23 mouse cellular contexts compared by ENCODE assay signal in genomic region chr13:9900653-9901385, GRCm38 (mm10).
DNase-seq lines count a peak whose midpoint lies in the region; ATAC-seq and TF ChIP-seq lines count a peak whose summit lies in the region.
"Had no signal": no experiment of that assay in that cellular context is flagged by ENCODE, and none has a peak within 500 bp of the region (broad histone marks: within the 10 kb centered on the region; RNA-seq: fewer than 3 reads in every experiment).

No protein-coding gene starts in this region.

- no peak for TF ChIP-seq POLR2A in MEL (IDR thresholded peaks at IDR 0.05; ENCODE audit: control insufficient read depth in 1 of 2, insufficient read depth in 1 of 2, low read depth in 1 of 2, low read length in 2 of 2, poor library complexity in 1 of 2)

- H3K27ac ChIP-seq in MEL (ENCODE audit: control insufficient read depth, low read depth, low read length) = no peak overlapping the region
- no peak overlapping the region for H3K27ac ChIP-seq in midbrain, postnatal 0 days (ENCODE audit: low read depth, low read length)
- H3K27ac ChIP-seq: embryonic facial prominence, embryonic 13.5 days; embryonic facial prominence, embryonic 15.5 days; forebrain, embryonic 10.5 days; forebrain, embryonic 12.5 days had no signal

- no peak for TF ChIP-seq CTCF in MEL (IDR thresholded peaks at IDR 0.05 in 2 of 3, conservative IDR thresholded peaks at IDR 0.05 in 1 of 3; ENCODE audit: control insufficient read depth in 1 of 3, insufficient read depth in 1 of 3, low read depth in 2 of 3, low read length in 3 of 3, poor library complexity in 1 of 3, severe bottlenecking in 1 of 3)
- TF ChIP-seq CTCF in midbrain, postnatal 0 days (IDR thresholded peaks at IDR 0.05) = no peak

- H3K4me1 ChIP-seq in MEL (ENCODE audit: control insufficient read depth in 1 of 2, insufficient read depth in 2 of 2, low read length in 2 of 2) = no peaks in the 10 kb centered on the region
- H3K4me1 ChIP-seq in midbrain, postnatal 0 days (ENCODE audit: insufficient read depth, low read length) = no peaks in the 10 kb centered on the region
- H3K4me1 ChIP-seq: embryonic facial prominence, embryonic 13.5 days; embryonic facial prominence, embryonic 15.5 days; forebrain, embryonic 10.5 days; forebrain, embryonic 12.5 days had no signal

- H3K9me3 ChIP-seq in MEL (replicated peaks; ENCODE audit: insufficient read depth, low read length) = no peaks in the 10 kb centered on the region
- H3K9me3 ChIP-seq in midbrain, postnatal 0 days (ENCODE audit: low read length) = no peaks in the 10 kb centered on the region
- H3K9me3 ChIP-seq: embryonic facial prominence, embryonic 15.5 days; forebrain, embryonic 12.5 days; G1E had no signal

- no peaks in the 10 kb centered on the region; a peak in 1 of 4 replicates for H3K27me3 ChIP-seq in MEL (ENCODE audit: control insufficient read depth in 1 of 2, insufficient read depth in 2 of 2, low read length in 2 of 2)
- H3K27me3 ChIP-seq in midbrain, postnatal 0 days (ENCODE audit: insufficient read depth, low read length) = no peaks in the 10 kb centered on the region
- H3K27me3 ChIP-seq: embryonic facial prominence, embryonic 13.5 days; embryonic facial prominence, embryonic 15.5 days; forebrain, embryonic 12.5 days had no signal

- H3K4me3 ChIP-seq in MEL (ENCODE audit: control insufficient read depth in 1 of 2, insufficient read depth in 1 of 2, low read depth in 2 of 2, low read length in 2 of 2) = no peak overlapping the region
- H3K4me3 ChIP-seq in midbrain, postnatal 0 days (ENCODE audit: low read depth, low read length) = no peak overlapping the region
- H3K4me3 ChIP-seq: embryonic facial prominence, embryonic 13.5 days; embryonic facial prominence, embryonic 15.5 days; erythroblast, embryonic 14.5 days; forebrain, embryonic 10.5 days; forebrain, embryonic 12.5 days had no signal

- H3K36me3 ChIP-seq in MEL (ENCODE audit: control insufficient read depth in 1 of 2, insufficient read depth in 2 of 2, low read length in 2 of 2) = no peaks in the 10 kb centered on the region
- no peaks in the 10 kb centered on the region for H3K36me3 ChIP-seq in midbrain, postnatal 0 days (ENCODE audit: insufficient read depth, low read length)
- H3K36me3 ChIP-seq: embryonic facial prominence, embryonic 13.5 days; embryonic facial prominence, embryonic 15.5 days; forebrain, embryonic 10.5 days; forebrain, embryonic 12.5 days; G1E had no signal

- ATAC-seq in megakaryocyte, adult 5-6 weeks (ENCODE audit: poor library complexity, severe bottlenecking) = peak; percentile 51; the same call in 1 of the 2 replicates
- ATAC-seq in megakaryocyte-erythroid progenitor cell, adult 5-6 weeks (replicated peaks; ENCODE audit: low FRiP score, low TSS enrichment, poor library complexity, severe bottlenecking) = peak; percentile 43
- ATAC-seq in cerebellum, adult (ENCODE audit: insufficient number of reproducible peaks, low FRiP score, low TSS enrichment) = no peak
- ATAC-seq in midbrain, postnatal 0 days (ENCODE audit: low FRiP score) = no peak
- ATAC-seq: forebrain, embryonic 14.5 days; forebrain, embryonic 16.5 days had no signal

- no peak for TF ChIP-seq RAD21 in MEL (IDR thresholded peaks at IDR 0.05; ENCODE audit: low read depth, low read length)

- 95% methylated on average over 5 of the region's 5 CpGs for WGBS in midbrain, postnatal 0 days

- H3K4me2 ChIP-seq in midbrain, postnatal 0 days (ENCODE audit: low read depth, low read length, poor library complexity, severe bottlenecking) = no peak overlapping the region
- H3K4me2 ChIP-seq: embryonic facial prominence, embryonic 13.5 days; embryonic facial prominence, embryonic 15.5 days; forebrain, embryonic 12.5 days had no signal

- peak in 1 of 2 experiments; percentile 38; a peak in 1 of 4 replicates for TF ChIP-seq EP300 in MEL (IDR thresholded peaks at IDR 0.05; ENCODE audit: low read depth in 1 of 2, low read length in 2 of 2)

- H3K9ac ChIP-seq in MEL (ENCODE audit: control insufficient read depth, low read depth, low read length, poor library complexity, severe bottlenecking) = no peak overlapping the region
- no peak overlapping the region for H3K9ac ChIP-seq in midbrain, postnatal 0 days (replicated peaks; ENCODE audit: low read length, poor library complexity, severe bottlenecking)
- H3K9ac ChIP-seq: embryonic facial prominence, embryonic 13.5 days; embryonic facial prominence, embryonic 15.5 days; forebrain, embryonic 12.5 days had no signal

- DNase-seq in MEL (ENCODE audit: low read depth, low spot score) = peak; percentile 12
- no peak for DNase-seq in urinary bladder, adult 18-20 months (ENCODE audit: low spot score in 2 of 2)
- no peak for DNase-seq in midbrain, postnatal 0 days (ENCODE audit: low spot score)
- DNase-seq: adrenal gland, adult 2 months; adrenal gland, postnatal 10 days; adrenal gland, postnatal 25 days; cerebellum, adult 18-20 months; cerebellum, adult 8-10 months; cerebellum, adult 9-11 months; cerebellum, postnatal 14 days; cerebellum, postnatal 36 days; embryo, embryonic 11 days had no signal

- H3K79me2 ChIP-seq in MEL (ENCODE audit: control insufficient read depth, insufficient read depth, low read length, poor library complexity) = no peaks in the 10 kb centered on the region

TF ChIP-seq in MEL, 35 proteins besides CTCF, POLR2A, EP300 and RAD21:
- TF ChIP-seq USF2 (IDR thresholded peaks at IDR 0.05; ENCODE audit: borderline replicate concordance in 1 of 2, insufficient read depth in 1 of 2, low read depth in 1 of 2, low read length in 2 of 2) (no peak), ZMIZ1 (IDR thresholded peaks at IDR 0.05; ENCODE audit: low read depth, low read length) (no peak), RCOR1 (IDR thresholded peaks at IDR 0.05; ENCODE audit: low read depth, low read length) (no peak), UBTF (IDR thresholded peaks at IDR 0.05; ENCODE audit: borderline replicate concordance, insufficient read depth, low read depth, low read length) (no peak), ETS1 (IDR thresholded peaks at IDR 0.05; ENCODE audit: low read depth, low read length) (0 out of 2 replicates have a peak, but pooled peaks have one; percentile 25), HCFC1 (IDR thresholded peaks at IDR 0.05; ENCODE audit: low read depth, low read length) (no peak), GABPA (IDR thresholded peaks at IDR 0.05; ENCODE audit: low read depth, low read length) (no peak), ZNF384 (IDR thresholded peaks at IDR 0.05; ENCODE audit: low read depth, low read length) (no peak), TCF12 (IDR thresholded peaks at IDR 0.05; ENCODE audit: low read depth, low read length) (peak; percentile 70; the same call in 1 of the 2 replicates), MXI1 (IDR thresholded peaks at IDR 0.05; ENCODE audit: low read depth, low read length) (no peak; the same call in 1 of the 2 replicates), MEF2A (IDR thresholded peaks at IDR 0.05; ENCODE audit: extremely low read depth, insufficient replicate concordance, low read depth, low read length, poor library complexity, severe bottlenecking) (no peak), ZC3H11A (IDR thresholded peaks at IDR 0.05; ENCODE audit: low read depth, low read length) (no peak), BHLHE40 (IDR thresholded peaks at IDR 0.05; ENCODE audit: borderline replicate concordance, low read depth, low read length) (peak; percentile 84), KAT2A (conservative IDR thresholded peaks at IDR 0.05; ENCODE audit: low read depth, low read length) (no peak), JUND (IDR thresholded peaks at IDR 0.05; ENCODE audit: low read depth, low read length) (no peak), USF1 (IDR thresholded peaks at IDR 0.05; ENCODE audit: low read depth, low read length) (no peak), SIN3A (IDR thresholded peaks at IDR 0.05; ENCODE audit: low read length) (no peak)

Comparison
In these comparisons a context has a peak if more than half of its experiments do, and no peak if none do; other contexts are left out.
1. ATAC-seq: peak in megakaryocyte, adult 5-6 weeks (single experiment) and megakaryocyte-erythroid progenitor cell, adult 5-6 weeks (single experiment); none in cerebellum, adult (single experiment) and midbrain, postnatal 0 days (single experiment).